Mouse (Mus musculus) hematopoietic stem cell, adult 5-6 weeks (primary cell): ENCODE data around the gene Zbtb25. TPM values are rescaled to one million over a fixed set of nuclear protein-coding genes. Genes with fewer than 3 reads are reported as not detected.

Experiments used
- ATAC-seq, 2 experiments: fragments of 125-278 bp in 1 of 2; replicated peaks in 1 of 2; 2 replicates each; pipeline ENCODE4 v1.8.0; 2016 to 2017; ENCODE audit warnings: inconsistent platforms in 2 of 2, mild to moderate bottlenecking in 2 of 2, moderate number of reproducible peaks in 2 of 2, low read depth in 1 of 2, moderate TSS enrichment in 1 of 2; ENCODE audit not compliant: low FRiP score in 2 of 2, poor library complexity in 2 of 2, severe bottlenecking in 2 of 2, insufficient read depth in 1 of 2, low TSS enrichment in 1 of 2
- total RNA-seq: library from RNA; stranded (forward); fragments of 172-1452, 232-1000 nt; gene quantifications from 2 replicates; pipeline ENCODE4 v1.2.3, GENCODE M21; 2017

Gene Zbtb25
- 18.4 and 22.9 TPM in 2 replicates for total RNA-seq

DNA sequence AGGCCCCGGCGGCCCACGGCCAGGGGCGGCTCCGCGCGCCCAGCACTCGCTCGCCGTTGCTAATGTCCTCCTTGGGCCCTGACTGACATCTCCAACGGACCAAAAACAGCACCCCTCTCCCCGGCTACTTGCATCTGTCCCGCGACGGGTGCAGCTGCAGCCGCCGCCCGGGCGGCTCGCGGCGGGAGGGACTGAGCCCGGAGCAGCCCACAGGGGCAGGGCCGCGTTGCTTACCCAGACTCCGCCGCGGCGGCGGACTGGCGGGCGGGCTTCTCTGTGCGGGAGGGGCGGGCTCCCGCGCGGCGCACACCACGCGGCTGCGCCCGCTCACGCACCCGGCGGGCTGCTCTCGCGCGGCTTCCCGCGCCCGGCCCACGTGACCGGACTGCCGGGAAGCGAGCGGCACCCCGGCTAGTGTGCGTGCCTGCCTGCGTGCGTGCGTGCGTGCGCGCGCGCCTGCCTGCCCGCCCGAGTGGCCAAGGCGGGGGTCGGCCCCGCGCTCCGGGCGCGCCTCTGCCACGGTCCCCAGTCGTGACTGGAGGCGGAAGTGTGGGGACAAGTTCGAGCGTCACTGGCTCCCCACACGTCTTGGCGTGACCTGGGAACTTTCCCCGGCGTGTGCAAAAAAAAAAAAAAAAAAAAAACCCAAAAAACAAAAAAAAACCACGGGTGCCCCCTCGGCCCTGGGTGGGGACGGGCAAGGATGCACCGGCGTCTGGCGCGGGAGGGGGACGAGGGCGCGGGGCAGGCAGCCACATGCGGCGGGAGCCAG lies at the start of gene Zbtb25:
Gene Zbtb25, minus strand, starts transcription at position 397 of the 772 bp plus-strand sequence.
- ATAC-seq = peak; percentile 8 to 34; a peak in 3 of 4 replicates

DNA sequence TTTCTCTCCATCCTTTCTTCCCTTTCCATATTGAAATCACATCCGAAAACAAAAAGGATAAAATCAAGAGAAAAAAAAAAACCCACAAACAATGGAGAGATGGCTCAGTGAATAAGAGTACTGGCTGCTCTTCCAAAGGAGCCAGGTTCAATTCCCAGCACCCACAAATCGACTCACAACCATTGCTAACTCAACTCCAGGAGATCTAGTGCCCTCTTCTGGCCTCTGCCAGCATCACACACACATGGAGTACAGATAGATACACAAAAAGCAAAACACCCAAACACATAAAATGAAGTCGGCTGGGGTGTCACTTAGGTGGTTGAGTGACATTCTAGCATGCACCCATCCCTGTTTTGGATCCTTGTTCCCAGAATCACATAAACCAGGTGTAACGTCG lies 48.9 kb upstream of the Zbtb25 start:
- no peak for ATAC-seq

DNA sequence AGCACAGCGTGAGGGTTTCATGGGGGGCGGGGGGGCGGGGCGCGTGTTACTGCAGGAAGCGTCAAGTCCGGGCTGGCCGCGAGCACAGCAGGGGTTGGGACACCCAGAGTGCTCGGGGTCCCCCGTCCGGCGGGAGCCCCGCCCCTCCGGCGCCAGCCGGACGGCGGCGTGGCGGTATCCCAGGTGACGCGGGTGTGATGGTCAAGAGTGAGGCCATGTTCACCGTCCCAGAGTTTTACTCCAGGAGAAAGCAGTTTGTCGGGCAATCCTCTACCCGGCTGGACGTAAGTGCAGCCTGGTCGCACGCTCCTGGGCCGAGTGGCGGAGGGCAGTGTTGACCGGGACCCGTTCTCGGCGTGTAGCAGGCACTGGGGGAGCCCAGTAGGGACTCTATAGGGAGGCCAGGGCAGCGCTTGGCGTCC lies 48.0 kb upstream of the Zbtb25 start, which contains the start of gene Ppp1r36:
Gene Ppp1r36, plus strand, starts transcription at position 106 of the 422 bp plus-strand sequence.
- no peak for ATAC-seq

DNA sequence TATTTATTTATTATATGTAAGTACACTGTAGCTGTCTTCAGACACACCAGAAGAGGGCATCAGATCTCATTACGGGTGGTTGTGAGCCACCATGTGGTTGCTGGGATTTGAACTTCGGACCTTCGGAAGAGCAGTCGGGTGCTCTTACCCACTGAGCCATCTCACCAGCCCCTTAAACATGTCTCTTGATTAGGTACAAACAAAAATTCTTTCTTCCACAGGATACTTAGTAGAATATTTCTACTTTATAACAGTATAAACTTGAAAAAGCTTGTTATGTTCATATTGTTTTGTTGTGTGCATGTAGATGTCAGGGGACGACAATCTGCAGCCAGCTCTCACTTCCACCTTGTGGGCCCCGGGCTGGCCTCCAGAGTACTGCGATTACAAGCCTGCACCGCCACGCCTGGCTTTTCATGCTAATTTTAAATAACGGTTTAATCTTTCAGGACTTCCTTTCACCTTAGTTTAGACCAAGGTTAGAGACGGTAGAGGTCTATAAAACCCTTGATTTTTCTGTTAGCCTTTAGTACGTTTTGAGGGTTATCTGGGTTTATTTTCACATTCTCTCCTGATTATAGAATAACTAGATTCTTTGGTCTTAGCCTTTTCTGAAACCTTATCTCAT lies 46.1 kb upstream of the Zbtb25 start:
- ATAC-seq = no peak

DNA sequence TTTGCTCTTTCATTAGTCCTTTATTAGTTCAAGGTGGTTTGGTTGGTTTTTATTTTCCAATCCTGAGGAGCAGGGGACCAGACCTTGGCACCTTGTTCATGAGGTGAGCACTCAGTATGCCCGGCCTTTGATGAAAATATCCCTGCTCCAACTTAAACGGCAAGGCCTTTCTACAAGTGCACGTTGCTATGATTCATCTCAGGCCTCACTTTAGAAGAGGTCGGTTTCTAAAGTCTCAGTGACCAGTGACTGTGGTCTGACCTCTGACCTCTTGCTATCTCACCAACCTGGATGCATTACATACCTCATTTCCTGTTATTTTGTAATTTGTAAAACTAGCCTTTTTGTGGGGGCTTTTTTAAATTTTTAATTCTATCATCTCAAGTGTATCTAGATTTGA lies 39.8 kb upstream of the Zbtb25 start:
- ATAC-seq = no peak

DNA sequence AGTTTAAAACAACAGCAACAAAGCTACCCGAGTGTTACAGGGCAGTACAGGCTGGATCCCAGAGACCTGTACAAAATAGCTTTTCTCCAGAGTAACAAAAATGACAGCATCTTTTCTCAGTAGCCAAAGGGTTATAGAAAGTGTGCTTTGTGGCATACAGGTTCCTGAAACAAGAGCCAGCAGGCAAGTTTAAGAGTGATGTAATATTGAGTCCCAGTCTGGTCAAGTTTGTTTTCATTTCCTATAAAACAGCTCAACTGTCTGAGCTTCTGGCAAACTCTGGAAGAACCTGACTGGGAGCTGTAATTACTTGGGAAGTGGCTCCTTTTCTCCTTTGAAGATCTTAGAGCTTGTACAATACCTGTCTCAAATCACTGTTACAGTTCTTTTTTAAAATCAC lies 37.8 kb upstream of the Zbtb25 start:
- ATAC-seq = no peak

DNA sequence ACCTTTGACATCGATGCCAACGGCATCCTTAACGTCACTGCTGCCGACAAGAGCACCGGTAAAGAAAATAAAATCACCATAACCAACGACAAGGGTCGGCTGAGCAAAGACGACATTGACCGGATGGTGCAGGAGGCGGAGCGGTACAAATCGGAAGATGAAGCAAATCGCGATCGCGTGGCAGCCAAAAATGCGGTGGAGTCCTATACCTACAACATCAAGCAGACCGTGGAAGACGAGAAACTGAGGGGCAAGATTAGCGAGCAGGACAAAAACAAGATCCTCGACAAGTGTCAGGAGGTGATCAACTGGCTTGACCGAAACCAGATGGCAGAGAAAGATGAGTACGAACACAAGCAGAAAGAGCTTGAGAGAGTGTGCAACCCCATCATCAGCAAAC lies 36.6 kb upstream of the Zbtb25 start:
- no peak for ATAC-seq

DNA sequence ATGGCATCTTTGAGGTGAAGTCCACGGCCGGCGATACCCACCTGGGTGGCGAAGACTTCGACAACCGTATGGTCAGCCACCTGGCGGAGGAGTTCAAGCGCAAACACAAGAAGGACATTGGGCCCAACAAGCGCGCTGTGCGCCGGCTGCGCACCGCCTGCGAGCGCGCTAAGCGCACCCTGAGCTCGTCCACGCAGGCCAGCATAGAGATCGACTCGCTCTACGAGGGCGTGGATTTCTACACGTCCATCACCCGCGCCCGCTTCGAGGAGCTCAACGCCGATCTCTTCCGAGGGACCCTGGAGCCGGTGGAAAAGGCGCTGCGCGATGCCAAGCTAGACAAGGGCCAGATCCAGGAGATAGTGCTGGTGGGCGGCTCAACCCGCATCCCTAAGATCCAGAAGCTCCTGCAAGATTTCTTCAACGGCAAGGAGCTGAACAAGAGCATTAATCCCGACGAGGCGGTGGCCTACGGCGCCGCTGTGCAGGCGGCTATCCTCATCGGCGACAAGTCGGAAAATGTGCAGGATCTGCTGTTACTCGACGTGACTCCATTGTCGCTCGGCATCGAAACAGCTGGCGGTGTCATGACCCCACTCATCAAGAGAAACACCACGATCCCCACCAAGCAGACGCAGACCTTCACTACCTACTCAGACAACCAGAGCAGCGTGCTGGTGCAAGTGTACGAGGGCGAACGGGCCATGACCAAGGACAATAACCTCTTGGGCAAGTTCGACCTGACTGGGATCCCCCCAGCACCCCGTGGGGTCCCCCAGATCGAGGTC lies 36.0 kb upstream of the Zbtb25 start:
- ATAC-seq = no peak

DNA sequence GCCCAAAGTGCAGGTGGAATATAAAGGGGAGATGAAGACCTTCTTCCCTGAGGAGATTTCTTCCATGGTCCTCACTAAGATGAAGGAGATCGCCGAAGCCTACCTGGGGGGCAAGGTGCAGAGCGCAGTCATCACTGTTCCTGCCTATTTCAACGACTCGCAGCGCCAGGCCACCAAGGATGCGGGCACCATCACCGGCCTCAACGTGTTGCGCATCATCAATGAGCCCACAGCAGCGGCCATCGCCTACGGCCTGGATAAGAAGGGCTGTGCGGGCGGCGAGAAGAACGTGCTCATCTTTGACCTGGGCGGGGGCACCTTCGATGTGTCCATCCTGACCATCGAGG lies 35.4 kb upstream of the Zbtb25 start:
- ATAC-seq = no peak

DNA sequence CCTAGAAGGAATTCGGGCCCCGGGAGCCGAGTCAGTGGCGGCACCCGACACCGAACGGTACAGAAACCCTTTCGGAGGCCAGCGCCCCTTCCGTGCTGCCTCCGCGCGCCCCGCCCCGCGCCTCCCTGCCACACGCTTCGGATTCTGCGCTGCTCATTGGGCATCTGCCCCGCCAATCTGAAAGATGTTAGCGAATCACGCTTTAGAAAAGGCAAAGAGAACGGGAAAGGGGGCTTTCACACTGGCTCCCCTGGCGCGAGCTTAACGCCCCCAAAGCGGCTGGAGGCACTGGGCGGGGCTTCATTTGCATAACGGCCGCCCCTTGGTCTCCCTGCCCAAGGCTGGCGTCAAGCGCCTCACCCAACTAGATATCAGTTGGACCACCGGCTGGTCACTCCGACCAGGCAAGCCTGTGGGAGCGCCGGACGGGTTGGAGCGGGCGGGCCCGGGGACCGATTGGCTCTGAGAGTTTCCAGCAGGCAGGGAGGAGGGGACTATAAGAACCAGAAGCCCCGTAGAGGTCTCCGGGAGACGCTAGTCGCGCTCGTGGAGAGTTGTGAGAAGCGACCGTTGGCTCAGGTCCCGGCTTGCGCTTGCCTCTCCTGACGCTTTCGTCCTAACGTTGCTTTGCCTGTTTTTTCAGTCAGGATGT lies 34.6 kb upstream of the Zbtb25 start, which contains the start of gene Hspa2:
Gene Hspa2, plus strand, starts transcription at position 291 of the 652 bp plus-strand sequence.
- peak; percentile 92 to 93 for ATAC-seq

DNA sequence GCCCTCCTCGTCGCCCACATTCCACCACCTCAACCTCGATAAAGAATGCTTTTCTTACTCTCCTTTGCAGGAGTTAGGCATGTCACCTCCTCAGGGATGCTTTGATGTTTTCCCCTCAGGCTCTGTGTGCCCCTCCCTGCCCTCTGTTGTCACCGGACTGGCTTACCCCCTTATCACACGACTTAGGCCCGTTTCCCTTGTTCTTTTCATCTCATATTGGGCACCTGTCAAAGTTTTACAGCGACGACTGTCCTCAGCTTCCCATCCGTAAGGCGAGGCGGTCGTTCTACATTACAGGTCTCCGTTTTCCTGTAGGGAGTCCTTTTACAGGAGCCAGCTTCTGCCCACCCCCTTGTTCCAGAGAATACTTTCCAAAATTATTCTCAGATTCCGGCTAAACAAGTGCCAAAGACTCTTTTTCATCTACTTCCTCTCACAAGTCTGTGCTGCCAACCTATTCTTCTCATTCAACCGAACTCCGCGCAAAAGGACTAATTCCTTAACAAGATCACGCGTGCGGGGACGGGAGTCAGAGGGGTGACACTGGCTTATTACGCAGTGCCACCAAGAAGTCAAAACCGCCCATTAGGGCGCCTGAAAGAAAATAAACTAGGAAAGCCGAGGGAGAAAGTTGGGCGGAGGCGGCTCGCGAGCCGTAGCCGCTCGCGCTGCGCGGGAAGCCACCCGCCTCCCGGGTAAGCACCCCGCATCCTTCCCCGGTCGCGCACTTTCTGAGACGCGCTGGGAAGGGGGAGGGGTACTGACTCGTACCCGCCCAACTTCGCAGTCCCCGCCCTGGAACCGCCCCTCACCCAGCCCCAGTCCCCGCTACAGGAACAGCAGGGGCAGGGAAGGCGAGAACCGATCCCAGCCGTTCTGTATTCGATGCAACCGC lies 33.8 kb upstream of the Zbtb25 start:
- ATAC-seq = peak; percentile 61 to 62

DNA sequence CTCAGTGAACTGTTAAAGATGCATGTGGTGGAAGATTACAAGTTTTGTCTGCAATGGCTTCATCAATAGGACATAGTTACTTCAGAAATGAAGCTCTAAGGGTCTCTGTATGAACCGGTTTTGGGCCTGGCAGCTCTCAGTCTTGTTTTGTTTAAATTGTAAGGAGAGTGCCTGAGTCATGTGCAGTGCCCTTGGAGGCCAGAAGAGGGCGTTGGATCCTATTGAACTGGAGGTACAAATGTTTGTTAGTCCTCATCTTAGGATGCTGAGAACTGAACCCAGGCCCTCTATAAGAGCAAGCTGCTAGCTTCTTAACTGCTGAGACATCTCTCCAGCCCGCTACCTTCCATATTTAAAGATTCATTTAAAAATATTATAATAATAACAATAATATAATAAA lies 32.3 kb upstream of the Zbtb25 start:
- ATAC-seq = no peak

DNA sequence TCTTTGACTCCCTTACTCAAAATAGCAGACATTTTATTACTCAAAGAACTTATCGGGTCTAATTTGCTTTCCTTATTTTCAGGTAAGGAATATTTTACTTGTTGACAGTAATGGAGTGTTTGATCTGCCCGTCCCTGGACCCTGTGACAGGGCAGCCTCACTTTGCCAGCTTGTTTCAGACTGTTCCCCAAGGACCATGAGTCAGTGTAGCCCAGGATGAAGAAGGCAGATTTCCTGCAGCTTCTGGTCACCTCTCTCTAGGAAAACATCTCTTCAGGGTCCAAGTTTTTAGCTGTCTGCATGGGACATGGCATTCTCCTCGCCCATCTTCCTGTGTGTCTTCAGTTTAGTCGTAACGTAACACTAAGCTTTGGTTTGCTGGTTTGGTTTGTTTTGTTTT lies 27.9 kb upstream of the Zbtb25 start:
- no peak for ATAC-seq

DNA sequence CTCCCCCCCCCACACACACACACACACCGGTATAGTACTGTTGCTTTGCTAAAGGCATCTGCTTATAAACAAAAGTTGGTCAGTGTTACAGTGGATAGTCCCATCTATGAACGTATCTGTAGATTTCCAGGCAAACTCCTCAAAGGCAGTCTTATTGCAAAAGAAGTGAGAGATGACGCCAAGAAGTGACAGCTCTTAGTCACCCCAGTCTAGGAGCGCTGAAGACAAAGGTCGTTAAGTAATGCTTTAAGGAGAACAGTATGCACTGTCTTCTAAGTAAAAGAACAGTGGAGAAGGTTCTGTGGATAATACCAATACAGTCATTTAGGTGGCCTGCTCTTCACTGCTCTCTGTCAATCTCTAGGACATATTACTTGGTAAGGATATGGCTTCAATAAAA lies 23.6 kb upstream of the Zbtb25 start:
- ATAC-seq = no peak

DNA sequence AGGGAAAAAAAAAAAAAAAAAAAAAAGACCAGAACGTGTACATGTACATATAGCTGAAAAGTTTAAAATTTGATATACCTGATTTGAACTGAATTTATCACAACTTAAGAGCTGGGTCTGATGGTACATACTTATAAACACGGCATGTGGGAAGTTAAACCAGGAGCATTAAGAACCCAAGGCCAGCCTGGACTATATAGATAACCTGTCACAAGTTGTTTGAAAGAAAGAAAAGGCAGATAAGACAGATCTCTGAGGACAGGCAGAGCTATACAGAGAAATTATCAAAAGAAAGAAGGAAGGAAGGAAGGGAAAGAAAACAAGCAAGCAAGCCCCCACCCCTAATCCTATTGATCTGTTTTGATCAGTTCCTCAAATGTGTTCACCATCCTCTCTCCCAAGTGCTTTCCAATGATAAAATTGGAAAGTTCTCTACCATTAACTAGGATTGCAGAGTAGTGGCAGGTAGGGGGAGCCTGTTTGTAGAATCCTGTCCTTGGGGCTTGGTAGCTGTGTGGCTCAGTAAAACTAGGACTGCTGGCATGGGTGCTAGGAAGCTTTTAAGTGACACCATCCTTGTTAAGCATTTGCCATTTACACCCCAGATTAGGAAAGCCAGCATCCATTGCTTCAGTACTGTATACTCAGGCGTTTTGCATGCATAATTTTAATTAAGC lies 22.3 kb upstream of the Zbtb25 start:
- no peak for ATAC-seq

DNA sequence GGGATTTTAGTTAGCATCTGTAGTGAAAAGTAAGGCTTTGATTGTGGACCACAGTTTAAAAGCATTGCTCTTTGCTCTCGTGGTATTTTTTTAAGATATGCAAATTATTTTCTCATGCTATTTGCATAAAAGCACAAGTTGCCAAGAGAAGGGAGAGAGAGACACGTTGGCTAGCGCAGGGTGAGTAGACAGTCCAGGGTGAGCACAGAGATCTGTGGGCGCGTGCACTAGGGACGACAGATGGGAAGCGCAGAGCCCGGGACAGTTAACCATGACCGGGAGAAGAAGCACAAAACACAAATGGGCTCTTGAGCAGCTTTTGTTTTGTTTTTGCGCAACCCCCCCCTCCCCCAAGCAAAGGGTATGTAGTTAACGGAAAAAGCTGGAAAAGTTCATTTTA lies 19.4 kb upstream of the Zbtb25 start:
- ATAC-seq = no peak
